Mouse (Mus musculus): ENCODE results near the gene Grid2ip. TPM values are rescaled to one million over a fixed set of nuclear protein-coding genes. Genes with fewer than 3 reads are reported as not detected.

The Grid2ip gene
- polyA plus RNA-seq (2014; fragmentation: Nextera tagmentation; extraction: Ambion mirVana), result 0.77 and 1.1 TPM in 2 replicates

GRCm38 (mm10) chr5:143356686-143357388, at the start of gene Grid2ip:
Gene Grid2ip, plus strand, starts transcription at chr5:143357338.
- Histone ChIP-seq H3K36me3 (ENCODE audit: control insufficient read depth, insufficient read depth, low read length) (no peaks in the 10 kb centered on the region), H3K27ac (ENCODE audit: low read depth, low read length) (no peak within 1 kb of the TSS), H3K4me2 (peak within 1 kb of the TSS; percentile 64), H3K9me3 (replicated peaks; ENCODE audit: control insufficient read depth, low read length) (peaks cover 3% of the 10 kb centered on the region), H3K4me3 (ENCODE audit: low read depth, low read length) (peak within 1 kb of the TSS; percentile 24), H3K4me1 (ENCODE audit: control insufficient read depth, insufficient read depth, low read length) (no peaks in the 10 kb centered on the region), H3K27me3 (ENCODE audit: control insufficient read depth, insufficient read depth, low read length) (peaks cover 27% of the 10 kb centered on the region), H3K9ac (ENCODE audit: low read depth, low read length) (peak within 1 kb of the TSS; percentile 46)
- ATAC-seq (replicated peaks; ENCODE audit: insufficient number of reproducible peaks, low FRiP score, low TSS enrichment), result no peak; the same call in 1 of the 2 replicates
- 14% methylated on average over 17 of the region's 17 CpGs for WGBS (ENCODE audit: insufficient replicate concordance)

- no peak overlapping the region for H3K27ac ChIP-seq (ENCODE audit: low read depth, low read length)
- WGBS (ENCODE audit: insufficient replicate concordance), result 80% methylated on average over 5 of the region's 5 CpGs
- peaks cover 6% of the 10 kb centered on the region for H3K4me1 ChIP-seq (ENCODE audit: control insufficient read depth, insufficient read depth, low read length)
- H3K27me3 ChIP-seq (ENCODE audit: control insufficient read depth, insufficient read depth, low read length), result no peaks in the 10 kb centered on the region
- H3K4me3 ChIP-seq (ENCODE audit: low read depth, low read length), result no peak overlapping the region
- ATAC-seq (replicated peaks; ENCODE audit: insufficient number of reproducible peaks, low FRiP score, low TSS enrichment), result no peak
- no peak overlapping the region for H3K9ac ChIP-seq (ENCODE audit: low read depth, low read length)
- H3K36me3 ChIP-seq (ENCODE audit: control insufficient read depth, insufficient read depth, low read length), result peaks cover 58% of the 10 kb centered on the region
- no peak overlapping the region for H3K4me2 ChIP-seq
- H3K9me3 ChIP-seq (replicated peaks; ENCODE audit: control insufficient read depth, low read length), result no peaks in the 10 kb centered on the region
These were observed 48.3 kb upstream of the Grid2ip start for GRCm38 (mm10) chr5:143308825-143309224.

GRCm38 (mm10) chr5:143309916-143310315, 47.2 kb upstream of the Grid2ip start:
- Histone ChIP-seq H3K27me3 (ENCODE audit: control insufficient read depth, insufficient read depth, low read length) (no peaks in the 10 kb centered on the region), H3K4me3 (ENCODE audit: low read depth, low read length) (no peak overlapping the region), H3K36me3 (ENCODE audit: control insufficient read depth, insufficient read depth, low read length) (peaks cover 52% of the 10 kb centered on the region), H3K27ac (ENCODE audit: low read depth, low read length) (no peak overlapping the region), H3K9me3 (replicated peaks; ENCODE audit: control insufficient read depth, low read length) (no peaks in the 10 kb centered on the region), H3K4me2 (no peak overlapping the region), H3K9ac (ENCODE audit: low read depth, low read length) (no peak overlapping the region), H3K4me1 (ENCODE audit: control insufficient read depth, insufficient read depth, low read length) (peaks cover 9% of the 10 kb centered on the region)
- no peak for ATAC-seq (replicated peaks; ENCODE audit: insufficient number of reproducible peaks, low FRiP score, low TSS enrichment)
- WGBS (ENCODE audit: insufficient replicate concordance), result 96% methylated on average over 7 of the region's 7 CpGs

- Histone ChIP-seq H3K4me3 (ENCODE audit: low read depth, low read length) (no peak overlapping the region), H3K27ac (ENCODE audit: low read depth, low read length) (no peak overlapping the region), H3K4me1 (ENCODE audit: control insufficient read depth, insufficient read depth, low read length) (peaks cover 13% of the 10 kb centered on the region), H3K36me3 (ENCODE audit: control insufficient read depth, insufficient read depth, low read length) (peaks cover 35% of the 10 kb centered on the region), H3K9me3 (replicated peaks; ENCODE audit: control insufficient read depth, low read length) (no peaks in the 10 kb centered on the region), H3K27me3 (ENCODE audit: control insufficient read depth, insufficient read depth, low read length) (no peaks in the 10 kb centered on the region), H3K4me2 (no peak overlapping the region), H3K9ac (ENCODE audit: low read depth, low read length) (no peak overlapping the region)
- WGBS (ENCODE audit: insufficient replicate concordance), result 69% methylated on average over 8 of the region's 8 CpGs
- ATAC-seq (replicated peaks; ENCODE audit: insufficient number of reproducible peaks, low FRiP score, low TSS enrichment), result no peak
These were observed 45.3 kb upstream of the Grid2ip start for GRCm38 (mm10) chr5:143311886-143312285.

GRCm38 (mm10) chr5:143314183-143314729, 42.9 kb upstream of the Grid2ip start:
- H3K27ac ChIP-seq (ENCODE audit: low read depth, low read length), result peak overlapping the region; percentile 88

GRCm38 (mm10) chr5:143314730-143315513, 42.2 kb upstream of the Grid2ip start, which contains the start of gene E130309D02Rik:
Gene E130309D02Rik, minus strand, starts transcription at chr5:143315360.
- Histone ChIP-seq H3K4me3 (ENCODE audit: low read depth, low read length) (peak within 1 kb of the TSS; percentile 75), H3K27me3 (ENCODE audit: control insufficient read depth, insufficient read depth, low read length) (no peaks in the 10 kb centered on the region), H3K36me3 (ENCODE audit: control insufficient read depth, insufficient read depth, low read length) (peaks cover 23% of the 10 kb centered on the region), H3K4me2 (peak within 1 kb of the TSS; percentile 92), H3K27ac (ENCODE audit: low read depth, low read length) (peak within 1 kb of the TSS; percentile 88), H3K9me3 (replicated peaks; ENCODE audit: control insufficient read depth, low read length) (no peaks in the 10 kb centered on the region), H3K4me1 (ENCODE audit: control insufficient read depth, insufficient read depth, low read length) (peaks cover 13% of the 10 kb centered on the region), H3K9ac (ENCODE audit: low read depth, low read length) (peak within 1 kb of the TSS; percentile 92)
- ATAC-seq (replicated peaks; ENCODE audit: insufficient number of reproducible peaks, low FRiP score, low TSS enrichment), result peak; percentile 83
- WGBS (ENCODE audit: insufficient replicate concordance), result under 1% methylated on average over 101 of the region's 101 CpGs

More at GRCm38 (mm10) chr5:143314183-143314729, 42.9 kb upstream of the Grid2ip start:
- peak overlapping the region; percentile 92 for H3K4me2 ChIP-seq
- no peaks in the 10 kb centered on the region for H3K27me3 ChIP-seq (ENCODE audit: control insufficient read depth, insufficient read depth, low read length)
- peaks cover 28% of the 10 kb centered on the region for H3K36me3 ChIP-seq (ENCODE audit: control insufficient read depth, insufficient read depth, low read length)
- H3K4me1 ChIP-seq (ENCODE audit: control insufficient read depth, insufficient read depth, low read length), result peaks cover 13% of the 10 kb centered on the region
- peak overlapping the region; percentile 75 for H3K4me3 ChIP-seq (ENCODE audit: low read depth, low read length)
- 2% methylated on average over 16 of the region's 16 CpGs for WGBS (ENCODE audit: insufficient replicate concordance)
- peak overlapping the region; percentile 92 for H3K9ac ChIP-seq (ENCODE audit: low read depth, low read length)
- ATAC-seq (replicated peaks; ENCODE audit: insufficient number of reproducible peaks, low FRiP score, low TSS enrichment), result 0 out of 2 replicates have a peak, but pooled peaks have one; percentile 27
- H3K9me3 ChIP-seq (replicated peaks; ENCODE audit: control insufficient read depth, low read length), result no peaks in the 10 kb centered on the region

- no peaks in the 10 kb centered on the region for H3K27me3 ChIP-seq (ENCODE audit: control insufficient read depth, insufficient read depth, low read length)
- no peaks in the 10 kb centered on the region for H3K9me3 ChIP-seq (replicated peaks; ENCODE audit: control insufficient read depth, low read length)
- no peak overlapping the region for H3K27ac ChIP-seq (ENCODE audit: low read depth, low read length)
- peaks cover 23% of the 10 kb centered on the region for H3K36me3 ChIP-seq (ENCODE audit: control insufficient read depth, insufficient read depth, low read length)
- H3K9ac ChIP-seq (ENCODE audit: low read depth, low read length), result peak overlapping the region; percentile 92
- peak overlapping the region; percentile 75 for H3K4me3 ChIP-seq (ENCODE audit: low read depth, low read length)
- H3K4me1 ChIP-seq (ENCODE audit: control insufficient read depth, insufficient read depth, low read length), result peaks cover 13% of the 10 kb centered on the region
- 13% methylated on average over 8 of the region's 8 CpGs for WGBS (ENCODE audit: insufficient replicate concordance)
- H3K4me2 ChIP-seq, result peak overlapping the region; percentile 92
- no peak for ATAC-seq (replicated peaks; ENCODE audit: insufficient number of reproducible peaks, low FRiP score, low TSS enrichment)
These were observed 41.6 kb upstream of the Grid2ip start for GRCm38 (mm10) chr5:143315514-143315888.

- 87% methylated on average over 5 of the region's 5 CpGs for WGBS (ENCODE audit: insufficient replicate concordance)
- H3K9me3 ChIP-seq (replicated peaks; ENCODE audit: control insufficient read depth, low read length), result no peaks in the 10 kb centered on the region
- H3K36me3 ChIP-seq (ENCODE audit: control insufficient read depth, insufficient read depth, low read length), result peaks cover 18% of the 10 kb centered on the region; the same call in 1 of the 2 replicates
- no peak overlapping the region for H3K9ac ChIP-seq (ENCODE audit: low read depth, low read length)
- no peak overlapping the region for H3K27ac ChIP-seq (ENCODE audit: low read depth, low read length)
- no peak for ATAC-seq (replicated peaks; ENCODE audit: insufficient number of reproducible peaks, low FRiP score, low TSS enrichment)
- H3K4me1 ChIP-seq (ENCODE audit: control insufficient read depth, insufficient read depth, low read length), result peaks cover 13% of the 10 kb centered on the region
- no peak overlapping the region for H3K4me3 ChIP-seq (ENCODE audit: low read depth, low read length)
- no peaks in the 10 kb centered on the region for H3K27me3 ChIP-seq (ENCODE audit: control insufficient read depth, insufficient read depth, low read length)
- H3K4me2 ChIP-seq, result no peak overlapping the region; the same call in 1 of the 2 replicates
These were observed 40.4 kb upstream of the Grid2ip start for GRCm38 (mm10) chr5:143316605-143317287.

Data from heart, embryonic 11.5 days (tissue).